Mouse (Mus musculus): ENCODE data around the gene Ldlr. TPM values are rescaled to one million over a fixed set of nuclear protein-coding genes. Genes with fewer than 3 reads are reported as not detected.

The Ldlr gene
- 45.3 TPM for total RNA-seq (2023)

GRCm38 (mm10) chr9:21723377-21724146, at the start of gene Ldlr:
Ldlr (plus strand) TSS chr9:21723483.

GRCm38 (mm10) chr9:21760155-21761088, 37.1 kb downstream of the Ldlr start, which contains the start of gene Spc24:
Spc24 (minus strand) TSS chr9:21760303.

DNA sequence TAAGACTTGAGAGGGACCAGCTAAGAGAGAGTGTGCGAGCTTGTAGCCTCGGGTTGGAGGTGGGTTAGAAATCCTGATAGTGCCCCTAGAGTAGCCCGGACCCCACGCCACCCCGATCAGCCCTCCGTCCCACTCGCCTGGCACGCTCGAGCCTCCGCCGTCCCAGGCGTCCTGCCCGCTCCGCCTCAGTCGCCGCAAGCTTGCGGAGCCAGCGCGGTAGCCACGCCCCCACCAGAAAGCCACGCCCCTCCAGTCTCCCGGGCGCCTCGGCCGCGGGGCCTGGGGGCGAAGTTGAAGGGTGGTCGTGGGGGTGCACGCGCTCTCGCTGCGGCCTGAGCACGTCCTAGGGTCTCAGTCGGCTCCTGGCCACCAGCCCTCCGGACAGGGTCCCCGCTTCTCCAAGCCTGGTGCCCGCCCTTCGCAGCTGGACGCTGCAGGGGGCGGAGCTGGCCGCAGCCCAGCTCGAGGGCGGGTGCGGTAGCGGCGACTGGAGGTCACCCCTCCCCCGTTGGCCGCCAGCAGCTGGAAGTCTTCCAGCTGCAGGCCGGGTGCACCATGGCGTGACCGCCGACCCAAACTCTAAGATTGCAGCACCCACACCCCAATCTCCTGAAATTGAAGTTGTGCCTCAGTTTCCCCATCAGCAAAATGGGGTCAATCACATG, 75.2 kb downstream of the Ldlr start, which contains the start of gene Kank2:
Kank2 (minus strand) TSS at position 400 of the 665 bp plus-strand sequence.

Other genes starting within 250 kb of the Ldlr start
- 0.64 TPM for gene Tmed1, start 213.2 kb upstream of the Ldlr start, total RNA-seq (2023)
- gene AB124611, start 197.3 kb upstream of the Ldlr start, total RNA-seq (2023): 62.5 TPM
- 66.6 TPM for gene Carm1, start 176.6 kb upstream of the Ldlr start, total RNA-seq (2023)
- 29.4 TPM for gene Timm29, start 130.8 kb upstream of the Ldlr start, total RNA-seq (2023)
- 8.4 TPM for gene Yipf2, start 130.7 kb upstream of the Ldlr start, total RNA-seq (2023)
- gene Smarca4, start 107.3 kb upstream of the Ldlr start, total RNA-seq (2023): 84.4 TPM
- 1.6 TPM for gene Spc24, start 36.8 kb downstream of the Ldlr start, total RNA-seq (2023)
- gene Kank2, start 75.3 kb downstream of the Ldlr start, total RNA-seq (2023): not detected
- not detected for gene Angptl8, start 112.0 kb downstream of the Ldlr start, total RNA-seq (2023)
- gene Dock6, start 129.2 kb downstream of the Ldlr start, total RNA-seq (2023): 6.3 TPM
- 6.6 TPM for gene Rab3d, start 194.7 kb downstream of the Ldlr start, total RNA-seq (2023)
- gene Ccdc159, start 204.0 kb downstream of the Ldlr start, total RNA-seq (2023): not detected
- not detected for gene Tmem205, start 204.1 kb downstream of the Ldlr start, total RNA-seq (2023)
- 0.56 TPM for gene Plppr2, start 213.6 kb downstream of the Ldlr start, total RNA-seq (2023)
- 7.1 TPM for gene Swsap1, start 232.3 kb downstream of the Ldlr start, total RNA-seq (2023)
- 0.38 TPM for gene Epor, start 240.0 kb downstream of the Ldlr start, total RNA-seq (2023)